Mouse (Mus musculus) intestine, embryonic 16.5 days (tissue): ENCODE data around the gene Selenon. TPM values are rescaled to one million over a fixed set of nuclear protein-coding genes. Genes with fewer than 3 reads are reported as not detected.
"Not testable (repeated sequence)": the region's sequence is repeated elsewhere in the genome, so short reads cannot be mapped to it uniquely, and the experiment has no call there.

ENCODE experiments used
- ATAC-seq: fragments of 200-750 bp; cut with Nextera tagmentation; 2 replicates; pipeline ENCODE4 v1.8.0; 2017; ENCODE audit warnings: moderate TSS enrichment, moderate library complexity
- H3K27ac ChIP-seq: fragments of 300-500 bp; sonication (generic); 2 replicates; pipeline ENCODE4 v1.5.1; 2014; ENCODE audit warnings: mild to moderate bottlenecking, low read length
- H3K27me3 ChIP-seq: fragments of 300-500 bp; sonication (generic); replicated peaks from 2 replicates; pipeline ENCODE4 v1.6.1; 2014; ENCODE audit warnings: low read length, control low read depth, mixed read lengths; ENCODE audit not compliant: control insufficient read depth, insufficient read depth
- H3K36me3 ChIP-seq: fragments of 300-500 bp; sonication (generic); 2 replicates; pipeline ENCODE4 v1.6.1; 2014; ENCODE audit warnings: low read length, control low read depth; ENCODE audit not compliant: control insufficient read depth, insufficient read depth
- H3K4me1 ChIP-seq: fragments of 300-500 bp; sonication (generic); 2 replicates; pipeline ENCODE4 v1.6.1; 2014; ENCODE audit warnings: low read length, control low read depth, mixed read lengths; ENCODE audit not compliant: control insufficient read depth, insufficient read depth
- H3K4me2 ChIP-seq: fragments of 300-500 bp; sonication (generic); 2 replicates; pipeline ENCODE4 v1.6.1; 2014; ENCODE audit warnings: low read depth, low read length, control low read depth
- H3K4me3 ChIP-seq: fragments of 300-500 bp; sonication (generic); 2 replicates; pipeline ENCODE4 v1.5.1; 2014; ENCODE audit warnings: mild to moderate bottlenecking, low read length
- H3K9ac ChIP-seq: fragments of 300-500 bp; sonication (generic); 2 replicates; pipeline ENCODE4 v1.6.1; 2014; ENCODE audit warnings: low read depth, low read length
- H3K9me3 ChIP-seq: fragments of 300-500 bp; sonication (generic); 2 replicates; pipeline ENCODE4 v1.6.1; 2016; ENCODE audit warnings: low read length, control low read depth; ENCODE audit not compliant: control insufficient read depth
- WGBS: fragments of 180-500 bp; shearing (Covaris S2); extraction: QIAGEN DNeasy Blood & Tissue Kit; methylation state at CpG from one replicate; pipeline ENCODE4 v1.1.7; 2014; 5-methylcytosine and 5-hydroxymethylcytosine counted together
- polyA plus RNA-seq: library from polyadenylated mRNA; unstranded; fragments of >200 nt; fragmentation: Nextera tagmentation; extraction: Ambion mirVana; gene quantifications from 2 replicates; pipeline ENCODE4 v1.2.1, GENCODE M21; 2015

Selenon gene
- polyA plus RNA-seq, 1 experiment from 2014 or later, result 5.5 TPM

GRCm38 (mm10) chr4:134505966-134506594 lies 45.9 kb downstream of the Selenon start:
- H3K9me3 ChIP-seq, result no peaks in the 10 kb centered on the region
- H3K4me3 ChIP-seq, result no peak overlapping the region
- no peak for ATAC-seq
- 66% methylated on average over 3 of the region's 4 CpGs for WGBS
- H3K4me2 ChIP-seq, result no peak overlapping the region
- no peak overlapping the region for H3K27ac ChIP-seq
- H3K36me3 ChIP-seq, result 0 out of 2 replicates have a peak, but pooled peaks cover 6% of the 10 kb centered on the region
- no peak overlapping the region for H3K9ac ChIP-seq
- H3K27me3 ChIP-seq, result no peaks in the 10 kb centered on the region
- H3K4me1 ChIP-seq, result peaks cover 1% of the 10 kb centered on the region; the same call in 1 of the 2 replicates

- no peak overlapping the region for H3K4me3 ChIP-seq
- 88% methylated on average over 4 of the region's 4 CpGs for WGBS
- H3K9ac ChIP-seq, result no peak overlapping the region
- no peak for ATAC-seq
- H3K4me2 ChIP-seq, result no peak overlapping the region
- H3K36me3 ChIP-seq, result 0 out of 2 replicates have a peak, but pooled peaks cover 6% of the 10 kb centered on the region
- no peaks in the 10 kb centered on the region for H3K27me3 ChIP-seq
- H3K27ac ChIP-seq, result no peak overlapping the region
- H3K4me1 ChIP-seq, result no peaks in the 10 kb centered on the region
- H3K9me3 ChIP-seq, result no peaks in the 10 kb centered on the region
Observed at GRCm38 (mm10) chr4:134505303-134505789, 46.6 kb downstream of the Selenon start.

DNA sequence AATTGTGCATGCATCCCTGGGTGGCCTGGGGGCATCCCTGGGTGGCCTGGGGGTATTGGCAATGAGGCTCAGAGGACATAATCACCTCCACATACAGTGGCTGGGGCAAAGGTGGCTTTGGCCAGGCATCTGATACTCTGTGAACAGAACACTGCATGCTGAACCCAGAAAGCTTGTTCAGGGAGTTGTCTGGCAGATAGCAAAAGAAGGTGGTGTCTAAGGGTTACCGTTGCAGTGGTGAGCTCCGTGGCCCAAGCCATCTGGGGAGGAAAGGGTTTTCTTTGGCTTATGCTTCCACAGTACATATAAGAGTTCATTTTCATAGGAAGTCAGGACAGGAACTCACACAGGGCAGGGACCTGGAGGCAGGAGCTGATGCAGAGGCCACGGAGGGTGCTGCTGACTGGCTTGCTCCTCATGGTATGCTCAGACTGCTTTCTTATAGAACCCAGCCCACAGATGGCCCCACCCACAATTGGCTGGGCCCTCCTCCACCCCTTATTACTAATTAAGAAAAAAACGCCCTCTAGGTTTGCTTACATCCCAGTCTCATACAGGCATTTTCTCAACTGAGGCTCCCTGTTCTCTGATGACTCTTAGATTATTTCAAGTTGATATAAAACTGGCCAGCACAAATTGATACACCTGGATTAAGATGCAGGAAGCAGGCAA lies 48.1 kb downstream of the Selenon start:
- H3K9me3 ChIP-seq, result no peaks in the 10 kb centered on the region
- no peak for ATAC-seq
- no peaks in the 10 kb centered on the region for H3K4me1 ChIP-seq
- 73% methylated on average over 4 of the region's 4 CpGs for WGBS
- H3K27me3 ChIP-seq, result no peaks in the 10 kb centered on the region
- H3K9ac ChIP-seq, result no peak overlapping the region
- H3K4me3 ChIP-seq, result no peak overlapping the region
- H3K36me3 ChIP-seq, result 0 out of 2 replicates have a peak, but pooled peaks cover 6% of the 10 kb centered on the region
- no peak overlapping the region for H3K27ac ChIP-seq
- H3K4me2 ChIP-seq, result no peak overlapping the region

- H3K4me3 ChIP-seq, result no peak overlapping the region
- ATAC-seq, result no peak
- no peak overlapping the region for H3K27ac ChIP-seq
- H3K9me3 ChIP-seq, result no peaks in the 10 kb centered on the region
- 90% methylated on average over 6 of the region's 6 CpGs for WGBS
- no peak overlapping the region for H3K9ac ChIP-seq
- H3K27me3 ChIP-seq, result no peaks in the 10 kb centered on the region
- H3K4me2 ChIP-seq, result no peak overlapping the region
- no peaks in the 10 kb centered on the region for H3K36me3 ChIP-seq
- peaks cover 10% of the 10 kb centered on the region for H3K4me1 ChIP-seq
Observed at GRCm38 (mm10) chr4:134501095-134501494, 50.9 kb downstream of the Selenon start.

DNA sequence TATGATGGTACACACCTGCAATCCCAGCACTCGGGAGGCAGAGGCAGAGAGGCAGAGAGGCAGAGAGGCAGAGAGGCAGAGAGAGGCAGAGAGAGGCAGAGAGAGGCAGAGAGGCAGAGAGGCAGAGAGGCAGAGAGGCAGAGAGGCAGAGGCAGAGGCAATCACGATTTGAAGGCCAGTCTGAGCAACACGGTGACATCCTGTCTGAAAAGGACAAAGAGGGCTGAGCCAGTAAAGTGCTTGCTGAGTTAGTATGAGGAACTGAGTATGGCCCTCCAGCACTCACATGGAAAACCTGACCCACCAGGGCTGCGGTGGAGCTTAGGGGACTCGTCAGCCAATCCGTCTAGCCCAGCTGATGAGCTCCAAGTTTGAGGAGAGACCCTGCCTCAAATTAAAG lies 53.0 kb downstream of the Selenon start:
- peaks cover 23% of the 10 kb centered on the region for H3K4me1 ChIP-seq
- not testable (repeated sequence) for H3K27me3 ChIP-seq, ATAC-seq, H3K9ac ChIP-seq, H3K27ac ChIP-seq, H3K9me3 ChIP-seq, H3K4me3 ChIP-seq, H3K36me3 ChIP-seq, H3K4me2 ChIP-seq
- 86% methylated on average over 6 of the region's 6 CpGs for WGBS

GRCm38 (mm10) chr4:134497986-134498731 lies 53.8 kb downstream of the Selenon start:
- Histone ChIP-seq H3K4me2 (peak overlapping the region; percentile 88; the same call in 1 of the 2 replicates), H3K9ac (0 out of 2 replicates have a peak overlapping the region, but pooled peaks have one; percentile 69), H3K9me3 (no peaks in the 10 kb centered on the region), H3K4me1 (peaks cover 25% of the 10 kb centered on the region), H3K4me3 (peak overlapping the region; percentile 56), H3K27ac (peak overlapping the region; percentile 9; the same call in 1 of the 2 replicates), H3K27me3 (no peaks in the 10 kb centered on the region), H3K36me3 (no peaks in the 10 kb centered on the region)
- 67% methylated on average over 12 of the region's 12 CpGs for WGBS
- ATAC-seq, result no peak

DNA sequence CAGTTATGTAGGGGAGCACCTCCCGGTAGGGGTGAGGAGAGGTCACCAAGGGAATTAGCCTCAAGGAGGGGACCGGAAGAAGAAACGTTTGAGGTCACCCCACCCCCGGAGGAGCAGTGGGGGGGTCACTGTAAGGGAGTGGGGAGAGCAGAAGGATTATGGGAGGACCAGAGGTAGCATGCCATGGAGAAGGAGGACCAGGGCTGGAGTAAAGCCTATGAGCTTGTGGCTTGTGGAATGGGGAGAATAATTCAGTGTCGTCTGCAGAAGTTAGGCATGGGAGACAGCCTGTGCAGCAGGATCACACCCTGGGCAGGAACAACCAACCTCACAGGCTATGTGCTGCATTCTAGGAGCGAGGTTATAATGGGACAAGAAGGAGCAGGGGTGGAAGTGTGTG lies 54.7 kb downstream of the Selenon start:
- WGBS, result 16% methylated on average over 6 of the region's 6 CpGs
- peak overlapping the region; percentile 88 for H3K4me2 ChIP-seq
- peak overlapping the region; percentile 69 for H3K9ac ChIP-seq
- peak overlapping the region; percentile 83 for H3K27ac ChIP-seq
- H3K4me3 ChIP-seq, result peak overlapping the region; percentile 56
- peaks cover 25% of the 10 kb centered on the region for H3K4me1 ChIP-seq
- ATAC-seq, result peak; percentile 34
- no peaks in the 10 kb centered on the region for H3K36me3 ChIP-seq
- H3K27me3 ChIP-seq, result no peaks in the 10 kb centered on the region
- no peaks in the 10 kb centered on the region for H3K9me3 ChIP-seq

- Histone ChIP-seq H3K4me2 (peak within 1 kb of the TSS; percentile 88), H3K27ac (peak within 1 kb of the TSS; percentile 83), H3K27me3 (no peaks in the 10 kb centered on the region), H3K9me3 (no peaks in the 10 kb centered on the region), H3K36me3 (no peaks in the 10 kb centered on the region), H3K9ac (peak within 1 kb of the TSS; percentile 69), H3K4me1 (peaks cover 30% of the 10 kb centered on the region), H3K4me3 (peak within 1 kb of the TSS; percentile 56)
- peak; percentile 71 for ATAC-seq
- WGBS, result 4% methylated on average over 35 of the region's 35 CpGs
Observed at GRCm38 (mm10) chr4:134496595-134497210, 55.3 kb downstream of the Selenon start, which contains the start of gene Paqr7. Gene Paqr7, plus strand, starts transcription at chr4:134496697.

GRCm38 (mm10) chr4:134495546-134495923 lies 56.4 kb downstream of the Selenon start:
- 69% methylated on average over 5 of the region's 5 CpGs for WGBS
- H3K27ac ChIP-seq, result peak overlapping the region; percentile 85

More at GRCm38 (mm10) chr4:134495546-134495923, 56.4 kb downstream of the Selenon start:
- H3K9me3 ChIP-seq, result no peaks in the 10 kb centered on the region
- no peaks in the 10 kb centered on the region for H3K27me3 ChIP-seq
- ATAC-seq, result no peak
- H3K4me3 ChIP-seq, result no peak overlapping the region
- no peaks in the 10 kb centered on the region for H3K36me3 ChIP-seq
- peaks cover 32% of the 10 kb centered on the region for H3K4me1 ChIP-seq
- no peak overlapping the region for H3K9ac ChIP-seq
- H3K4me2 ChIP-seq, result no peak overlapping the region
